Mouse (Mus musculus) urinary bladder, postnatal 4 days (tissue): ENCODE results near the gene Hs3st6.

Experiments used
- DNase-seq, 2 experiments: peaks; one replicate each; pipeline ENCODE4 v3.0.0; 2021 to 2022; ENCODE audit warnings: low spot score in 2 of 2

Hs3st6 gene

DNA sequence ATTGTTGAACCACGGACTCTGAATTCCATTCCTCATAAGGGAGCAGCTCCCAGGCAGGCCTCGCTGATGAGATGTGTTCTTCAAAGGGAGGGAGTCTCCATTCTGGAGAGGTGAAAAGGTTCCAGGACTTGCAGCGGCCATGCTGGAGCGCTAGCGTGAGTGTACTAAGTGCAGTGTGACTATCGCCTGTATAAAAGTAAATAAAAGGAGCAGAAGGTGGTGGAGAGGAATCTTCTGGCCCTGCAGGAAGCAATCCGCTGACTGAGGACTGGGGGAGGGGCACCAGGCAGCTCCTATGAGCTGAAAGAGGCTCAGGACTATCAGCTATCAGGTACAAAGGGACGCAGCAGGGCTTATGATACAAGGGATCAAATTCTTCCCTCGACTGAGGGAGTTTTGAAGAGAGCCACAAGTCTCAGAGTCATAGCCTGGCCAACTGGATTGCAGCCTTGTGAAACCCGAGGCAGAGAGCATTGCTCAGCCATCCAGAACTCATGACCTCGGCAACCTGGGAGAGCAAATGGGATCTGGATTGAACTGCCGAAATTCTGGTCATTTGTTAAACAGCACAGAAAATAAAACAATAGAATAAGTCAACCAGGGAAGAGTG is 13.6 kb downstream of the Hs3st6 start:
- DNase-seq = no peak

DNA sequence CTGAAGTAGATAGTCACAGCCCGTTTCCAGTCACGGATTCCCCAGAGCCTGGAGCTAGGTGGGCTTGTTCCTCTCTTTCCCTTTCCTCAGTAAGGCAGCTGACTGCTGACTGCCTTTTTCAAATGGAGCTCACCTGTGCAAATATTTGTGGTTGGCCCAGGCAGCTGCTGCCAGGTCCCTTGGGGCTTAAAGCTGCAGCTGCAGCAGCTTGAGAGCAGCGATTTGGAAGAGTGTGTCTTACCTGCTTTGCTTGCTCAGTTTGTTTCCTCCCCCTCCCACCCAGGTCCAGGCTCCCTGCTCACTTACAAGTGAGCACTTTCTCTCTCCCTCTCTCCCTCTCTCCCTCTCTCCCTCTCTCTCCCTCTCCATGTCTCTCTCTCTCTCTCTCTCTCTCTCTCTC is 16.4 kb downstream of the Hs3st6 start:
- DNase-seq = no peak

DNA sequence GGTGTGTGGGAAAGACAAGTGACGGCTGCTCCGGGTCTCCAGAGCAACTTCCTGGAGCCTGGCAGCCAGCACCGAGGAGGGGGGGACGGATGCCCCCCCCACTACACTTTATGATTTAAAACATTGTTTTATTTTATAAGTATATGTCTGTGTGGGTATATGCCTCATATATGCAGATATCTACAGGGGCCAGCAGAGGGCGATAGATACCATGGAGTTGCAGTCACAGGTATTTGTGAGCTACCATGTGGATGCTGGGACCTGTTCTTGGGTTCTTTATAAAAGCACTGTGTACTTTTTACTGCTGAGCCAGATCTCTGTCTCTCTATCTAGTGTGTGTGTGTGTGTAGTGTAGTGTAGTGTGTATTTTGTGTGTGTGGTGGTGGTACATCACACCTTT is 20.5 kb downstream of the Hs3st6 start:
- DNase-seq = no peak

DNA sequence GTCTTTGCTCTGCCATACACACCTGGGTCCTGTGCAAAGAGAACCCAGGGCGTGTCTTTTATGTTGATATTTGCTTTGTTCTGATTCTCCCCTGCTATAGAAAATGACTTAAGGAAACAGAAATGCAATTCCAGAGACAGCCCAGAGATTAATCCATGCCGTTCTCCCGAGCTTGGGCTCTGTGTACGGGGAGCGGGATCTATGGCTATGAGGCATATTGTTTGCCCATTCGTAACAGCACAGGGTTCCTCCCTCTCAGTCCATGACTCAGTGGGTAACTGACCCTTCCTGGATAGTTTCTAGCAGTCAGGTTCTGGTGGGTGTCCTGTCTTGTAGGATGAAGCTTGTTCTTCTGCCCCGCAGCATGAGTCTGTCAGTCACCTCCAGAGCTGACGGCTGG is 22.4 kb downstream of the Hs3st6 start:
- no peak for DNase-seq

DNA sequence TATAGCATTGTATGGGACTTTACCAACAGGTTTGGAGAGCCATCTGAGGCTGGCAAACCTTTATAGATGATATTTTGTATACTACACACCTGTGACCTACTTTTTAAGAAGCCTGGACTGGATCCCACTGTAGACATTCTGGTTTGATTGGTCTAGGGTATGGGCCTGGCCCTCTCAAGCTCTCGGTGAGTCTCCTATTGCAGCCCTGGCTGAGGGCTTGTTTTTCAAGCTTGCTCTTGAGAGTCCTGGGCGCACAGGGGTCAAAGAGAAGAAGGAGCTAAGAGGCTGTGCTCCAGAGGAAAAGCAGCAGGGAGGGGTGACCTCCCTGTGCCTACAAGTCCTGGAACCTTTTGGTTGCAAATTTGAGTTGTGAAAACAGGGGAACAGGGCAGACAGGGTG is 24.3 kb downstream of the Hs3st6 start:
- no peak for DNase-seq

DNA sequence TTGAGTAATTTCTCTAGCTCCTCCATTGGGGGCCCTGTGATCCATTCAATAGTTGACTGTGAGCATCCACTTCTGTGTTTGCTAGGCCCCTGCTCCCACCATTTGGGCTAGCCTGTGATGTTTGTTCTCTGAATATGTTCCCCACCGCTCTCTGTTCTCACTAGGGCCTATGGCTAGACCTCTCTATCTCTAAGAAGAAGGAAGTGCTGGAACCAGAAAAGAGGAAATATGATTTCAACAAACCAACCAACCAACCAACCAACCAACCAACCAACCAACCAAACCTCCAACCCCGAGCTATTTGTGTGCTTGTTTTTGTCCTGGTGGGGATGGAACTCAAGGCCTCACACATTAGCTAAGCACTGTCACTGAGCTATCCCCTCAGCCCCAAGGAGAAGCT is 28.0 kb downstream of the Hs3st6 start:
- DNase-seq = no peak

DNA sequence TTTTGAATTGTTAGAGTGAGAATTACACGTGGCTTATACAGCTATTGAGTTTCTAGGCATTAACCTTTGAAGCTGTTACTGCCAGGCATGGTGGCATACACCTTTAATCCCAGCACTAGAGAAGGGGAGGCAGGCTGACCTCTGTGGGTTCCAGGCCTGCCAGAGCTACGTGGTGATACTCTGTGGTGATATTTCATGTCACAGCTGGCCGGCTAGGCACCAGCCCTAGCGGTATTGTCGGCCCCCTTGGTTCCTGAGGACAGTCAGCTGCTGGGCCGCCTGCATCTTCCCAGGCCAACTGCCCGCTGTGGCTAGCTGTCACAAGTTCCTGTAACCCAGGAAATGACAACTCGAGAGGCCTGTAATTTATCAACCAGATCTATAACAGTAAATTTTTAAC is 39.4 kb downstream of the Hs3st6 start:
- DNase-seq = no peak

DNA sequence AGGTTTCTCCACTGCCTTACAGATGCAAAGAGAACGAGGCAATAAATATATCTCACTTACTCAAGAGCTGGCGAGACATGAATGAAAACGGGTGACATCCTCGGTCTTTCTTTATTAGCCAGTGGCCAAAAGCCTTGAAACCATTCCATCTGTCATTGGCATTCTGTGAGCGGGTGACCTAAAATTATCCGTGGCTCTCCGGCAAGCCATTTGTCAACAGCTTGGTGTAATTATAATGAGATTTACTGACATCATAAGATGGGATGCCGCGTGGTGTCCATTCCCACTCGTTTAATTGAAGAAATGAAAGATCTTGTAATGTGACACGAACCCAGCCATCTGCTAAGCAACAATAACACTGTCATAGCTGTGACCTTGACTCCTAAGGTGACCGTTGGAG is 42.0 kb downstream of the Hs3st6 start:
- DNase-seq = no peak

DNA sequence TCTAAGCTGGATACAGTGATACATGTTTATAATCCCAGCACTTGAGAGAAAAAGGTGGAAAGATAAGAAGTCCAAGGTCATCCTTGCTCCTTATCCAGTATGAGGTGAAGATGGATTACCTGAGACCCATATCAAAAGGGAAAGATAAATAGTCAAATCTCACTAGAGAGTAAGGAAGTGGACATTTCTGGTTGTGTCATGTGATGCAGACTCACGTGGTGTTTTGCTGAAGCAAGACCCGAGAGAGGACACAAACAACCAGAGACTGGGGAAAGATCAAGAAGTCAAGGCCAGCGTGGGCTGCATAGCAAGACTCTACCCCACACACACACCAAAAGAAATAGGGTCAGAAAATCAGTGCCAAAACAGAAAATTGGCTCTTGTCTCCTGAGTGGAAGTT is 44.2 kb downstream of the Hs3st6 start:
- no peak for DNase-seq

DNA sequence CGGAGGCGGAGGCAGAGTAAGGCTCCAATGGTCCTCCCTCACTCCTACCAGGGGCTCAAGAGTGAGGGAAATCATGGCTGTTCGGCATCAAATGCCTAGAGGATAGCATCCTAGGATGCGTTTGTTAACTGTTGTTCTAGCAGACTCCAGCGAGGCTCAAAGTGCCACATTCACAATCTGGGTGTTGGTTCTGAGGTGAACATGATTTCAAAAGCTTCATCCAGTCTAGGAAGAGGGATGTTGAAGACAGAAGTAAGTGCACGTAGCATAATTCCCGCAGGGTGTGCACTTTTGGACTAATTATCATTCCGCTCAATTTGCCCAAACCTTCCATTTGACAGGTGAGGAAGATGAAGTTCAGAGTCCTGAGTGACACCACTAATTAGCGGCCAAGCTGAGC is 45.4 kb downstream of the Hs3st6 start:
- no peak for DNase-seq

DNA sequence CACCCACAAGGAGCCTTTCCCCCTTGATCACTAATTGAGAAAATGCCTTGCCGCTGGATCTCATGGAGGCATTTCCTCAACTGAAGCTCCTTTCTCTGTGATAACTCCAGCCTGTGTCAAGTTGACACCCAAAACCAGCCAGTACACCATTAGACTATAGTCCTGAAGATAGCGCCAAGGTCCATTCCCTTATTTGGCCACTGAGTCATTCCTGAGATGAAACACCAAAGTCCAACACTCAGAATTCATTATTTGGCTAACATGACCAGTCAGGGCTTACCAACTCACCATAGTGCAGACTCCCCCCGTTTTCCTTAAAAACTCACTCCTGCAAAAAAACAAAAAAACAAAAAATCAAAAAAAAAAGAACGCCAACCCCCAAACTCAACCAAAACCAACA is 46.7 kb downstream of the Hs3st6 start:
- DNase-seq = no peak

DNA sequence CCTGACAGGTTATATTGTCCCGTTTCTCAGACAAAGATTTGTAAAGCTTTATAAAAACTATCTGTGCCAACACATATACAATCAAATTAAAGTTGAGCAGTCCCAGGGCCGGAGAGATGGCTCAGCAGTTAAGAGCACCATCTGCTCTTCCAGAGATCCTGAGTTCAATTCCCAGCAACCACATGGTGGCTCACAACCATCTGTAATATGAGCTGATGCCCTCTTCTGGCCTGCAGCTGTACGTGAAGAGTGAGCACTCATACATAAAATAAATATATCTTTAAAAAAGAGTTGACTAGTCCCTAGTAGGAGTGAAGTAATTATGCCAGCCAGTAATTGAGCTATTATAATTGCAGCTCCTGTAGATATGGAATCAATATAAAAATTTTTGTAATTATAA is 47.7 kb downstream of the Hs3st6 start:
- DNase-seq = no peak

DNA sequence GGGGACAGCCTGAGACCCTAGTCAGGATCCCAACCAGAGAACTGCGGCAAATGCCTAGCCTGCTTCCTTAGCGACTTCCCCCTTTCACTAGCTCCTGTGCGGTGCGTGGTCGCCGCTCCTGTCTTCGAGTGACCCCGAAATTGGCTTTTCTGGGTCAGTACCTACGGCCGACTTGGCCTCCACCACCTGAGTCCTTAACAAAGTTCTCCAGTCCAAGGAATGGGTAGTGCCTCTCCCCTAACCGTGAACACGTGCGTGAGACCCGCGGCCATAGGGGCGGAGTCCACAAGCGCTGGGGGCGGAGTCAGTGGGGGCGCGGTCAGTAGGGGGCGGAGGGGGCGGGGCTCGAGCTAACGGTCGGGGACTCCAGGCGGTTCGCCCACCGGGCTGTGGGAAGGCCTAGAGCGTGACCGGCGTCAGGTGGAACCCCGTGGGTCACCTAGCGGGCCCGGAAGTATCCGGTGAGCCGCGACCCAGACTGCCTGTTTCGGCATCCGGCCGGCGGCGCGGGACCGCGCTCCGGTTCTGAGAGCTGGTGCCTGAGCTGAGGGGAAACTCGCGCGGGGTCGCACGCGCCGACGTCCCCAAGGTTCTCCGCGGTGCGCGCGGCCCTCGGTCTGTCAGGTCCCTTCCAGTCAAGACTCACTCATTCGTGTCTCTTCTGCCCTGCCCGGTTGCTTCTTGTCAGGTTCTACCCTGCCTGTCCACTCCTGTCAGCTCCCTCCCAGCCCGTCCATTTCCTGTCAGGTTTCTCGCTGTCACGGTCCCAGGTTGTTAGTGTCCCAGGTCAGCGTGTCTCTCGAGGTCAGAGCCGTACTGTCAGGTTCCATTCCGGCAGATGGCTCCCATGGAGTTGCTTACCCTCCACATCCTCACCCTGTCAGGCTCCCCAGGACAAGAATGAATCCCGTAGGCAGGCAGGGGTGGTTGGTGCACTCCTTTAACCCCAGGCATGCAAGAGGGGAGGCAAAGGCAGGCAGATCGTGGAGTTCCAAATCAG is 51.5 kb downstream of the Hs3st6 start, which contains the start of gene Meiob:
Meiob (plus strand) TSS at position 338 of the 1,000 bp plus-strand sequence.
- peak; percentile 43 to 75 for DNase-seq
